Mouse (Mus musculus): ENCODE measurements around the gene Nos3. TPM values are rescaled to one million over a fixed set of nuclear protein-coding genes. Genes with fewer than 3 reads are reported as not detected.

Nos3 gene
- polyA plus RNA-seq, 1 experiment from 2014 or later = 26.5 TPM

GRCm38 (mm10) chr5:24326166-24326841 is 38.3 kb upstream of the Nos3 start:
- 89% methylated on average over 15 of the region's 15 CpGs for WGBS
- Histone ChIP-seq H3K4me1 (ENCODE audit: insufficient read depth, low read depth, low read length) (peaks cover 18% of the 10 kb centered on the region), H3K27me3 (replicated peaks; ENCODE audit: insufficient read depth, low read length) (no peaks in the 10 kb centered on the region; the same call in 1 of the 2 replicates), H3K27ac (ENCODE audit: low read length) (no peak overlapping the region), H3K4me3 (ENCODE audit: low read depth, low read length) (no peak overlapping the region), H3K36me3 (ENCODE audit: insufficient read depth, low read length) (no peaks in the 10 kb centered on the region), H3K4me2 (replicated peaks; ENCODE audit: low read depth, low read length) (no peak overlapping the region), H3K9me3 (ENCODE audit: low read length) (no peaks in the 10 kb centered on the region), H3K9ac (replicated peaks; ENCODE audit: low read depth) (no peak overlapping the region)
- no peak for TF ChIP-seq CTCF (IDR thresholded peaks at IDR 0.05)
- TF ChIP-seq EP300 (IDR thresholded peaks at IDR 0.05) = no peak
- ATAC-seq (0 out of 2 replicates have a peak, but pooled peaks have one; percentile 1), DNase-seq (ENCODE audit: low spot score) (no peak)

- 30% methylated on average over 4 of the region's 4 CpGs for WGBS
- H3K27ac ChIP-seq (ENCODE audit: low read length) = no peak overlapping the region
- no peak overlapping the region for H3K4me3 ChIP-seq (ENCODE audit: low read depth, low read length)
- peak; percentile 89 for DNase-seq (ENCODE audit: low spot score)
- H3K9me3 ChIP-seq (ENCODE audit: low read length) = no peaks in the 10 kb centered on the region
- no peak overlapping the region for H3K9ac ChIP-seq (replicated peaks; ENCODE audit: low read depth)
- no peak overlapping the region for H3K4me2 ChIP-seq (replicated peaks; ENCODE audit: low read depth, low read length)
- H3K4me1 ChIP-seq (ENCODE audit: insufficient read depth, low read depth, low read length) = peaks cover 18% of the 10 kb centered on the region
- TF ChIP-seq EP300 (IDR thresholded peaks at IDR 0.05) (no peak), CTCF (IDR thresholded peaks at IDR 0.05) (peak; percentile 37; the same call in 1 of the 2 replicates)
- no peaks in the 10 kb centered on the region; the same call in 1 of the 2 replicates for H3K27me3 ChIP-seq (replicated peaks; ENCODE audit: insufficient read depth, low read length)
- H3K36me3 ChIP-seq (ENCODE audit: insufficient read depth, low read length) = no peaks in the 10 kb centered on the region
- peak; percentile 70 for ATAC-seq
Measured at GRCm38 (mm10) chr5:24326842-24327417, 37.7 kb upstream of the Nos3 start.

GRCm38 (mm10) chr5:24328813-24329211 is 35.8 kb upstream of the Nos3 start:
- no peak for TF ChIP-seq CTCF (IDR thresholded peaks at IDR 0.05)
- TF ChIP-seq EP300 (IDR thresholded peaks at IDR 0.05) = no peak
- no peaks in the 10 kb centered on the region for H3K9me3 ChIP-seq (ENCODE audit: low read length)
- WGBS = 68% methylated on average over 6 of the region's 6 CpGs

GRCm38 (mm10) chr5:24329212-24329964 is 35.2 kb upstream of the Nos3 start:
- H3K9me3 ChIP-seq (ENCODE audit: low read length) = no peaks in the 10 kb centered on the region
- H3K4me2 ChIP-seq (replicated peaks; ENCODE audit: low read depth, low read length) = peak overlapping the region; percentile 63
- ATAC-seq (peak; percentile 70), DNase-seq (ENCODE audit: low spot score) (peak; percentile 63)
- H3K36me3 ChIP-seq (ENCODE audit: insufficient read depth, low read length) = no peaks in the 10 kb centered on the region
- peak overlapping the region; percentile 14 for H3K4me3 ChIP-seq (ENCODE audit: low read depth, low read length)
- H3K27me3 ChIP-seq (replicated peaks; ENCODE audit: insufficient read depth, low read length) = no peaks in the 10 kb centered on the region; the same call in 1 of the 2 replicates
- H3K4me1 ChIP-seq (ENCODE audit: insufficient read depth, low read depth, low read length) = peaks cover 18% of the 10 kb centered on the region
- 6% methylated on average over 23 of the region's 27 CpGs for WGBS
- no peak overlapping the region for H3K27ac ChIP-seq (ENCODE audit: low read length)
- no peak overlapping the region; the same call in 1 of the 2 replicates for H3K9ac ChIP-seq (replicated peaks; ENCODE audit: low read depth)
- no peak for TF ChIP-seq EP300 (IDR thresholded peaks at IDR 0.05)
- no peak for TF ChIP-seq CTCF (IDR thresholded peaks at IDR 0.05)

More at GRCm38 (mm10) chr5:24328813-24329211, 35.8 kb upstream of the Nos3 start:
- peaks cover 18% of the 10 kb centered on the region for H3K4me1 ChIP-seq (ENCODE audit: insufficient read depth, low read depth, low read length)
- ATAC-seq (no peak), DNase-seq (ENCODE audit: low spot score) (no peak)
- no peaks in the 10 kb centered on the region; the same call in 1 of the 2 replicates for H3K27me3 ChIP-seq (replicated peaks; ENCODE audit: insufficient read depth, low read length)
- H3K27ac ChIP-seq (ENCODE audit: low read length) = no peak overlapping the region
- no peak overlapping the region for H3K4me3 ChIP-seq (ENCODE audit: low read depth, low read length)
- peak overlapping the region; percentile 63 for H3K4me2 ChIP-seq (replicated peaks; ENCODE audit: low read depth, low read length)
- H3K36me3 ChIP-seq (ENCODE audit: insufficient read depth, low read length) = no peaks in the 10 kb centered on the region
- no peak overlapping the region; the same call in 1 of the 2 replicates for H3K9ac ChIP-seq (replicated peaks; ENCODE audit: low read depth)

- 30% methylated on average over 5 of the region's 5 CpGs for WGBS
- H3K9me3 ChIP-seq (ENCODE audit: low read length) = no peaks in the 10 kb centered on the region
- no peak overlapping the region for H3K9ac ChIP-seq (replicated peaks; ENCODE audit: low read depth)
- no peak for DNase-seq (ENCODE audit: low spot score)
- no peak for TF ChIP-seq CTCF (IDR thresholded peaks at IDR 0.05)
- no peak for TF ChIP-seq EP300 (IDR thresholded peaks at IDR 0.05)
- no peak overlapping the region for H3K27ac ChIP-seq (ENCODE audit: low read length)
- H3K27me3 ChIP-seq (replicated peaks; ENCODE audit: insufficient read depth, low read length) = no peaks in the 10 kb centered on the region; the same call in 1 of the 2 replicates
- no peak for ATAC-seq
- peak overlapping the region; percentile 63; the same call in 1 of the 2 replicates for H3K4me2 ChIP-seq (replicated peaks; ENCODE audit: low read depth, low read length)
- H3K36me3 ChIP-seq (ENCODE audit: insufficient read depth, low read length) = no peaks in the 10 kb centered on the region
- no peak overlapping the region for H3K4me3 ChIP-seq (ENCODE audit: low read depth, low read length)
- H3K4me1 ChIP-seq (ENCODE audit: insufficient read depth, low read depth, low read length) = peaks cover 18% of the 10 kb centered on the region
Measured at GRCm38 (mm10) chr5:24329965-24330298, 34.7 kb upstream of the Nos3 start.

- Histone ChIP-seq H3K4me2 (replicated peaks; ENCODE audit: low read depth, low read length) (no peak overlapping the region), H3K9me3 (ENCODE audit: low read length) (no peaks in the 10 kb centered on the region), H3K27ac (ENCODE audit: low read length) (no peak overlapping the region), H3K4me1 (ENCODE audit: insufficient read depth, low read depth, low read length) (peaks cover 16% of the 10 kb centered on the region; the same call in 1 of the 2 replicates), H3K27me3 (replicated peaks; ENCODE audit: insufficient read depth, low read length) (no peaks in the 10 kb centered on the region; the same call in 1 of the 2 replicates), H3K36me3 (ENCODE audit: insufficient read depth, low read length) (no peaks in the 10 kb centered on the region), H3K9ac (replicated peaks; ENCODE audit: low read depth) (no peak overlapping the region), H3K4me3 (ENCODE audit: low read depth, low read length) (no peak overlapping the region)
- TF ChIP-seq CTCF (IDR thresholded peaks at IDR 0.05) (no peak), EP300 (IDR thresholded peaks at IDR 0.05) (no peak)
- 78% methylated on average over 4 of the region's 4 CpGs for WGBS
- ATAC-seq = no peak
- DNase-seq (ENCODE audit: low spot score) = no peak
Measured at GRCm38 (mm10) chr5:24332401-24332800, 32.2 kb upstream of the Nos3 start.
